12 mouse cellular contexts compared by ENCODE assay signal in the genomic region with DNA sequence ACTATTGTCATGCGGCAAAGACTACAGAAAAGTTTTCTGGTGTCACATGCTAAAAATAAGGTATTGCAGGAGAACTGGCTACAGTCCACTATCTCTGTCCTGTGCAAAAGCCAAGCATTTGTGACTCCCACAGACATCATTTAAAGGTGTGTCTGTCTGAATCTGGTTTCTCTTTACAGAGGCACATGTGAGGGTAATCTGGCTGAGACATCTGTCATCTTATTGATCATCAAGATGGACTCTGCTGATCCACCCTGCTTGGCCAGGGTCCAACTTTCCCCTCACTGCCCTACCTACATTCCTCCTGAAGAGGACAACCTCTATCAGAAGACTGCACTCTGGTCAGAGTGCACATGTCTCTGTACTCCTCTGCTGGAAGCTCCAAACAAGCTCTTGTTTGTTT. TPM values are rescaled to one million over a fixed set of nuclear protein-coding genes. Genes with fewer than 3 reads are reported as not detected.
A peak's percentile ranks its signal among the peaks of the same experiment; 100 is the strongest.
DNase-seq lines count a peak whose midpoint lies in the region; ATAC-seq and TF ChIP-seq lines count a peak whose summit lies in the region.
"Had no signal": no experiment of that assay in that cellular context is flagged by ENCODE, and none has a peak within 500 bp of the region (broad histone marks: within the 10 kb centered on the region; RNA-seq: fewer than 3 reads in every experiment).

No protein-coding gene starts in this region.

- ATAC-seq in heart, embryonic 12.5 days (ENCODE audit: insufficient number of reproducible peaks, low FRiP score): no peak
- ATAC-seq in liver, postnatal 0 days: peak; percentile 53
- ATAC-seq: intestine, embryonic 15.5 days had no signal

- peak overlapping the region; percentile 27; the same call in 1 of the 2 replicates for H3K4me3 ChIP-seq in E14TG2a.4 (replicated peaks; ENCODE audit: low read length)
- H3K4me3 ChIP-seq in heart, embryonic 12.5 days: no peak overlapping the region
- no peak overlapping the region for H3K4me3 ChIP-seq in liver, postnatal 0 days (ENCODE audit: low read depth, low read length)
- H3K4me3 ChIP-seq in thymus, adult 2 months (ENCODE audit: control insufficient read depth, insufficient read depth, low read length): no peak overlapping the region
- H3K4me3 ChIP-seq: intestine, embryonic 15.5 days had no signal

- peak overlapping the region; percentile 32; the same call in 1 of the 2 replicates for H3K27ac ChIP-seq in heart, embryonic 12.5 days (ENCODE audit: poor library complexity, severe bottlenecking)
- H3K27ac ChIP-seq in liver, postnatal 0 days (ENCODE audit: low read depth): peak overlapping the region; percentile 77
- no peak overlapping the region for H3K27ac ChIP-seq in thymus, adult 2 months (ENCODE audit: control insufficient read depth, insufficient read depth, low read length)
- H3K27ac ChIP-seq: intestine, embryonic 15.5 days had no signal

- H3K4me2 ChIP-seq in heart, embryonic 12.5 days: no peak overlapping the region
- no peak overlapping the region for H3K4me2 ChIP-seq in liver, postnatal 0 days (ENCODE audit: low read depth, low read length)
- H3K4me2 ChIP-seq: intestine, embryonic 15.5 days had no signal

- WGBS in heart, embryonic 12.5 days: 47% methylated on average over 1 of the region's 1 CpGs
- WGBS in liver, postnatal 0 days (ENCODE audit: insufficient replicate concordance): 53% methylated on average over 1 of the region's 1 CpGs
- 91% methylated on average over 1 of the region's 1 CpGs for WGBS in thymus, adult 2 months

- DNase-seq in heart, adult 8-10 months (ENCODE audit: low spot score): peak; percentile 37
- DNase-seq in heart, postnatal 36 days: no peak
- peak; percentile 79 for DNase-seq in liver, postnatal 0 days
- DNase-seq in thymus, adult 2 months: no peak
- DNase-seq in right cerebral cortex, postnatal 14 days: no peak
- DNase-seq: adrenal gland, adult 2 months; lung, postnatal 10 days had no signal

- H3K27me3 ChIP-seq in E14TG2a.4 (ENCODE audit: insufficient read depth, low read length): no peaks in the 10 kb centered on the region
- no peaks in the 10 kb centered on the region for H3K27me3 ChIP-seq in heart, embryonic 12.5 days (replicated peaks)
- no peaks in the 10 kb centered on the region for H3K27me3 ChIP-seq in liver, postnatal 0 days (ENCODE audit: insufficient read depth, low read length)
- H3K27me3 ChIP-seq in thymus, adult 2 months (ENCODE audit: control insufficient read depth, insufficient read depth, low read length): no peaks in the 10 kb centered on the region
- H3K27me3 ChIP-seq: intestine, embryonic 15.5 days had no signal

- no peak for TF ChIP-seq EP300 in liver, postnatal 0 days (IDR thresholded peaks at IDR 0.05; ENCODE audit: low read depth)

- no peaks in the 10 kb centered on the region for H3K9me3 ChIP-seq in E14TG2a.4 (ENCODE audit: low read length)
- no peaks in the 10 kb centered on the region for H3K9me3 ChIP-seq in heart, embryonic 12.5 days (replicated peaks)
- H3K9me3 ChIP-seq in liver, postnatal 0 days (ENCODE audit: low read length): no peaks in the 10 kb centered on the region
- H3K9me3 ChIP-seq: G1E; intestine, embryonic 15.5 days had no signal

- intact Hi-C loops in heart, postnatal 36 days (cut with DNase I): no loop called here

- TF ChIP-seq POLR2A in thymus, adult 2 months (IDR thresholded peaks at IDR 0.05; ENCODE audit: control insufficient read depth, extremely low read depth, insufficient read depth, low read length, poor library complexity): no peak

- H3K36me3 ChIP-seq in E14TG2a.4 (ENCODE audit: insufficient read depth, low read length): peaks cover 27% of the 10 kb centered on the region
- H3K36me3 ChIP-seq in heart, embryonic 12.5 days: peaks cover 11% of the 10 kb centered on the region
- no peaks in the 10 kb centered on the region for H3K36me3 ChIP-seq in liver, postnatal 0 days (replicated peaks; ENCODE audit: insufficient read depth, low read length)
- no peaks in the 10 kb centered on the region for H3K36me3 ChIP-seq in thymus, adult 2 months (ENCODE audit: control insufficient read depth, insufficient read depth, low read length)
- H3K36me3 ChIP-seq: intestine, embryonic 15.5 days had no signal

- H3K4me1 ChIP-seq in E14TG2a.4 (replicated peaks; ENCODE audit: low read depth, low read length): peaks cover 77% of the 10 kb centered on the region
- peaks cover 46% of the 10 kb centered on the region for H3K4me1 ChIP-seq in heart, embryonic 12.5 days (replicated peaks)
- H3K4me1 ChIP-seq in liver, postnatal 0 days (ENCODE audit: insufficient read depth): peaks cover 23% of the 10 kb centered on the region
- peaks cover 10% of the 10 kb centered on the region for H3K4me1 ChIP-seq in thymus, adult 2 months (replicated peaks; ENCODE audit: control insufficient read depth, insufficient read depth, low read length)

- H3K9ac ChIP-seq in heart, embryonic 12.5 days: no peak overlapping the region
- H3K9ac ChIP-seq in liver, postnatal 0 days (replicated peaks): no peak overlapping the region
- H3K9ac ChIP-seq: intestine, embryonic 15.5 days had no signal

- no peak for TF ChIP-seq CTCF in E14TG2a.4 (conservative IDR thresholded peaks at IDR 0.05; ENCODE audit: low read length)
- TF ChIP-seq CTCF in liver, postnatal 0 days (IDR thresholded peaks at IDR 0.05; ENCODE audit: low read depth): no peak
- no peak for TF ChIP-seq CTCF in thymus, adult 2 months (IDR thresholded peaks at IDR 0.05; ENCODE audit: borderline replicate concordance, control insufficient read depth, extremely low read depth, insufficient read depth, low read length, poor library complexity)

RNA-seq across cellular contexts. Expression of gene Mindy1, which starts 4.0 kb away (rescaled TPM):
- total RNA-seq in heart, adult 8-10 months (2022): 10 to 100 TPM; 19.5 to 23.8 (median 21.3) TPM
- total RNA-seq in heart, postnatal 36 days (2021): 10 to 100 TPM; 26.7 to 26.8 TPM
- polyA plus RNA-seq in heart, embryonic 12.5 days (2016; fragmentation: Nextera tagmentation; extraction: Ambion mirVana): 26.9 and 29.7 TPM in 2 replicates
- 41.4 and 42.8 TPM in 2 replicates for polyA plus RNA-seq in liver, postnatal 0 days (2015; fragmentation: Nextera tagmentation; extraction: Ambion mirVana)
- 50.3 and 50.4 TPM in 2 replicates for polyA plus RNA-seq in thymus, adult 2 months (2012; rRNA removed)

RNA-seq across cellular contexts. Expression of gene Prune1, which starts 4.7 kb away (rescaled TPM):
- 10 to 100 TPM; 26.3 to 27.9 (median 27.2) TPM for total RNA-seq in heart, adult 8-10 months (2022)
- total RNA-seq in heart, postnatal 36 days (2021): 10 to 100 TPM; 24.1 to 26.6 TPM
- polyA plus RNA-seq in heart, embryonic 12.5 days (2016; fragmentation: Nextera tagmentation; extraction: Ambion mirVana): 29.5 and 31.7 TPM in 2 replicates
- polyA plus RNA-seq in liver, postnatal 0 days (2015; fragmentation: Nextera tagmentation; extraction: Ambion mirVana): 10.6 and 10.7 TPM in 2 replicates
- polyA plus RNA-seq in thymus, adult 2 months (2012; rRNA removed): 17.2 and 18.5 TPM in 2 replicates

RNA-seq across cellular contexts. Expression of gene Bnipl, which starts 26.2 kb away (rescaled TPM):
- not detected for total RNA-seq in heart, adult 8-10 months (2022)
- total RNA-seq in heart, postnatal 36 days (2021): not detected
- polyA plus RNA-seq in heart, embryonic 12.5 days (2016; fragmentation: Nextera tagmentation; extraction: Ambion mirVana): not detected in 2 replicates
- not detected in 2 replicates for polyA plus RNA-seq in liver, postnatal 0 days (2015; fragmentation: Nextera tagmentation; extraction: Ambion mirVana)
- 1.3 and 1.6 TPM in 2 replicates for polyA plus RNA-seq in thymus, adult 2 months (2012; rRNA removed)
- total RNA-seq: adrenal gland, adult 2 months; G1E; granulocyte monocyte progenitor cell, adult 5-6 weeks had no signal
- polyA plus RNA-seq: adrenal gland, adult 2 months had no signal

RNA-seq across cellular contexts. Expression of gene Anxa9, which starts 29.8 kb away (rescaled TPM):
- total RNA-seq in heart, adult 8-10 months (2022): 1 to 10 TPM in 1 of 4 experiments, under 1 TPM in 2, not detected in 1; 0.52 to 1.5 (median 0.66) TPM
- under 1 TPM; 0.53 to 0.60 TPM for total RNA-seq in heart, postnatal 36 days (2021)
- polyA plus RNA-seq in heart, embryonic 12.5 days (2016; fragmentation: Nextera tagmentation; extraction: Ambion mirVana): 1.2 and 1.7 TPM in 2 replicates
- 1.2 TPM in 2 replicates for polyA plus RNA-seq in liver, postnatal 0 days (2015; fragmentation: Nextera tagmentation; extraction: Ambion mirVana)
- polyA plus RNA-seq in thymus, adult 2 months (2012; rRNA removed): 1.4 and 1.5 TPM in 2 replicates

RNA-seq across cellular contexts. Expression of gene Gm128, which starts 35.8 kb away (rescaled TPM):
- total RNA-seq in heart, adult 8-10 months (2022): not detected
- total RNA-seq in heart, postnatal 36 days (2021): not detected
- 0.53 and 0.64 TPM in 2 replicates for polyA plus RNA-seq in heart, embryonic 12.5 days (2016; fragmentation: Nextera tagmentation; extraction: Ambion mirVana)
- 0.08 TPM in 1 of 2 replicates, not detected in the other for polyA plus RNA-seq in liver, postnatal 0 days (2015; fragmentation: Nextera tagmentation; extraction: Ambion mirVana)
- 0.30 and 0.33 TPM in 2 replicates for polyA plus RNA-seq in thymus, adult 2 months (2012; rRNA removed)
- total RNA-seq: G1E had no signal
- polyA plus RNA-seq: G1E had no signal

Comparison
In these comparisons a context has a peak if more than half of its experiments do, and no peak if none do; other contexts are left out.
1. DNase-seq: peak in heart, adult 8-10 months (single experiment) and liver, postnatal 0 days (single experiment); none in heart, postnatal 36 days (0 of 2), thymus, adult 2 months (single experiment) and right cerebral cortex, postnatal 14 days (single experiment).